Mouse (Mus musculus) small intestine, adult 2 months (tissue): ENCODE data around the gene Actr1b. TPM values are rescaled to one million over a fixed set of nuclear protein-coding genes. Genes with fewer than 3 reads are reported as not detected.
"Not testable (repeated sequence)": the region's sequence is repeated elsewhere in the genome, so short reads cannot be mapped to it uniquely, and the experiment has no call there.

Experiments
- H3K27ac ChIP-seq: fragments of 200-500 bp; 2 replicates; pipeline ENCODE4 v1.5.1; 2012; ENCODE audit warnings: low read depth, low read length, control low read depth, inconsistent platforms; ENCODE audit not compliant: insufficient read depth
- H3K27me3 ChIP-seq: fragments of 200-500 bp; 2 replicates; pipeline ENCODE4 v1.6.1; 2012; ENCODE audit warnings: mild to moderate bottlenecking, moderate library complexity, low read length, inconsistent platforms; ENCODE audit not compliant: control insufficient read depth, insufficient read depth
- H3K36me3 ChIP-seq: fragments of 200-500 bp; 2 replicates; pipeline ENCODE4 v1.6.1; 2012; ENCODE audit warnings: mild to moderate bottlenecking, low read length, control low read depth, inconsistent platforms; ENCODE audit not compliant: control insufficient read depth, insufficient read depth
- H3K4me1 ChIP-seq: fragments of 200-500 bp; 2 replicates; pipeline ENCODE4 v1.6.1; 2012; ENCODE audit warnings: low read length, inconsistent platforms, mixed read lengths; ENCODE audit not compliant: control insufficient read depth, insufficient read depth, insufficient read length
- H3K4me3 ChIP-seq: fragments of 200-500 bp; 2 replicates; pipeline ENCODE4 v1.5.1; 2012; ENCODE audit warnings: low read depth, mild to moderate bottlenecking, control low read depth, inconsistent platforms, low read length, moderate library complexity
- CTCF ChIP-seq: fragments of 200-500 bp; IDR thresholded peaks from 2 replicates; pipeline ENCODE4 v1.5.1; 2012; ENCODE audit warnings: low read depth, mild to moderate bottlenecking, control low read depth, inconsistent platforms, low read length, moderate library complexity, mixed read lengths; ENCODE audit not compliant: insufficient replicate concordance, insufficient read length; ENCODE audit errors: extremely low read depth
- POLR2A ChIP-seq: fragments of 200-500 bp; IDR thresholded peaks from 2 replicates; pipeline ENCODE4 v1.6.1; 2012; ENCODE audit warnings: low read depth, mild to moderate bottlenecking, control low read depth, inconsistent platforms, low read length, moderate library complexity
- WGBS: fragments of 180-500 bp; shearing (Covaris S2); methylation state at CpG from one replicate; pipeline ENCODE4 v1.1.7; 2018; 5-methylcytosine and 5-hydroxymethylcytosine counted together
- polyA plus RNA-seq: library from polyadenylated mRNA; depleted of rRNA; stranded (reverse); fragments of >200 nt; gene quantifications from 2 replicates; pipeline ENCODE4 v1.2.3, GENCODE M21; 2012

The Actr1b gene
- polyA plus RNA-seq, 1 experiment, result 81.6 TPM

DNA sequence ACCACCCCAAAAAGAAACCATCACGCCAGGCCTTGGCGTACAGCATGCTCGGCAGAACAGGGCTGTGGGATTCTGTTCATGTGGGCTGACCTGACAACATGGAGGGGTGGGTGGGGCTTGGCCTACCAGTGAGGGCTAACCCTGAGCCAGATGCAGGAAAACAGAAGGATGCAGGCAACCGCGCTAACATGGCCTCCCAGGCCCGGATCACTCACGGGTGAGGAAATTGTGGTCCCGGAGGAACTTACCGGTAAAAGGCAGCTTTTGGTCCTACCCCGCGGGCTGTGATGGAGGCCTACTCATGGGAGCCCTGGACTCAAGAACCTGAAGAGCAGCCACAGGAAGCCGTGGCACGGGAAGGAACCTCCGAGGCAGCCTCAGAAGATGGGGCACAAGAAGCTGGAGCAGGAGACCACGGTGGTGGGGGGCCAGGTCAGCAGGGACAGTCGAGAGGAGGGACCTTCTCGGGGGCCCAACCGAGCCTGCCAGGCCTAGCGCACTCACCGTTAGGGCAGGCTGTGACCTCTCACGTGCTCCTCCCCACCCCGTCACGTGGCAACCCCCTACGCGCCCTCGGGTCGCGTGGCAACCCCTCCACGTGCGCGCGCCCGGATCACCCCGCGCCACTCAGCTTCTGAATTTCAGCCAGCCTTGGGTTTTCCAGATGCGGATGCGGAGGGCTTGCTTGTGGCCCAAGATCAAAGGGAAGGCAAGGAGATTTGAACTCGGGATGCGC, 31.4 kb downstream of the Actr1b start, which contains the start of gene Fam178b:
Gene Fam178b (minus strand): TSS at position 564 of the 736 bp plus-strand sequence.
- H3K4me1 ChIP-seq, result no peaks in the 10 kb centered on the region
- TF ChIP-seq POLR2A (no peak), CTCF (no peak)
- 93% methylated on average over 39 of the region's 39 CpGs for WGBS
- H3K36me3 ChIP-seq, result no peaks in the 10 kb centered on the region
- H3K27ac ChIP-seq, result no peak within 1 kb of the TSS
- H3K4me3 ChIP-seq, result no peak within 1 kb of the TSS
- no peaks in the 10 kb centered on the region for H3K27me3 ChIP-seq

DNA sequence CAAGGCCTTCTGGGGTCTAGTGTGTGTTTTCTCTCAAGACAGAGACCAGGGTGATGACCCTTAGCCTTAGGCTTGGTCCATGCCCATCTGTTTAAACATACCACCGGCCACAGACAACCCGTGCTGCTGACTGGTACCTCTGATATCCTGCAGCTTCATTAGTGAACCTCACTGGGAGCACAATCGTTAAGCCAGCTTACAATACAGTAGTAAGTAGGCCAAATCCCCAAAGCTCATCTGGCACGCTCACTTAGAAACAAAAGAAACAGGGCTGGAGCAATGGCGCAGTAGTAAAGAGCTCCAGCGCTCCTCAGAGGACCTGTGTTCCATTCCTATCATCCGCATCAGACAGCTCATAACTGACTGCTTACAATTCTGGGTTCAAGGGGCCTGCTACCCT, 33.3 kb downstream of the Actr1b start:
- Histone ChIP-seq H3K36me3 (no peaks in the 10 kb centered on the region), H3K27me3 (no peaks in the 10 kb centered on the region), H3K4me3 (no peak overlapping the region), H3K27ac (no peak overlapping the region), H3K4me1 (no peaks in the 10 kb centered on the region)
- 85% methylated on average over 7 of the region's 7 CpGs for WGBS
- TF ChIP-seq CTCF, result no peak
- no peak for TF ChIP-seq POLR2A

DNA sequence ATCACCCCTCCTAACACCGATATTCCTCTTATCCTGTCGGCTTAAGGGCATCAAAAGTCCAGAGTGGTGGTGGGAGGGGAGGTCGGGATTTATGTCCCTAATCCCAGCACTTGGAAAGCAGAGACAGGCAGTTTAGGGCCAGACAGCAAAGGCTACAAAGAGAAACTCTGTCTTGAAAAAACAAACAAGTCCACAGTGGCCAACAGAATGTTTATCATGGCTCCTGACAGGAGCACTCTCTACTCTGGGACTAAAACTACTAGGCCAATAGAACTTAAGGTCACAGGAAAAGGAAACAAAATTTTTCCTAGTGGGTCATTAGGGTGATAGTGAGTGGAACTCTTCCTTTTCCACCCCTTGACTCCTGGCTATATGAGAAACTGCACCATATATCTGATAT, 39.3 kb downstream of the Actr1b start:
- Histone ChIP-seq H3K4me3 (no peak overlapping the region), H3K27ac (no peak overlapping the region), H3K27me3 (no peaks in the 10 kb centered on the region), H3K4me1 (no peaks in the 10 kb centered on the region), H3K36me3 (no peaks in the 10 kb centered on the region)
- TF ChIP-seq POLR2A, result no peak
- TF ChIP-seq CTCF, result no peak
- WGBS, result 46% methylated on average over 3 of the region's 3 CpGs

DNA sequence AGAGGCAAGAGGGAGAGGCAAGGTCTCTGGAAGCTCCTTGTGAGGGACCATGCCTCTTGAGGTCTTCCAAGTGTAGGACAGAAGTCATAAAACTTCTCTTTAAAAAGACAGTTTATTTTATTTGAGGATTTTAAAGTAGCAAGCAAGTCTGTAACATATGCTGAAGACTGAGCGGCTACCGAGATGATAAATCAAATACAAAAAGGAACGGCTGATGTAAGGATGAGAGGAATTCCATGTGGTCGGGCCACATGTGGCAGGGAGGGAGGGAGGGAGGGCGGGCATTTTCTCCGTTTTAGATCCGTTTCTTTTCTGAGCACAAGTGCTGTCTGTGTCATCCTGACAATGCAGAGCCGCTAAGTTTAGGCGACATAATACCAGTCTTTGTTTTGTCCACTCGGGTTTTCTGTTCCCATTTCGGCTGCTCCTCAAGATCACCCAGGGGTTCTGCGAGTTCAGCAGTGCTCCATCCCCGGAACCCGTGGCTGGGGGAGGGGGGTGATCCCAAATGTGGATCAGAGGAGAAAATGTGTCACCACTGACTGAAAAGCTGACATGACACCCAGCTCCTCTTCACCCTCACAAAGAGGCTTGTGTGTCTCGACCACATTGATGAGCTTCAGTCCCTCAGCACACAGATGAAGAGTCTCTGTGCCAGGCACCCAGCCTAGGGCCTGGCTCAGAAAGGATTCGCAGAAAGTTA, 41.4 kb downstream of the Actr1b start:
- Histone ChIP-seq H3K27me3 (no peaks in the 10 kb centered on the region), H3K4me1 (no peaks in the 10 kb centered on the region), H3K4me3 (no peak overlapping the region), H3K36me3 (no peaks in the 10 kb centered on the region), H3K27ac (no peak overlapping the region)
- 64% methylated on average over 16 of the region's 16 CpGs for WGBS
- TF ChIP-seq CTCF (no peak), POLR2A (no peak)

DNA sequence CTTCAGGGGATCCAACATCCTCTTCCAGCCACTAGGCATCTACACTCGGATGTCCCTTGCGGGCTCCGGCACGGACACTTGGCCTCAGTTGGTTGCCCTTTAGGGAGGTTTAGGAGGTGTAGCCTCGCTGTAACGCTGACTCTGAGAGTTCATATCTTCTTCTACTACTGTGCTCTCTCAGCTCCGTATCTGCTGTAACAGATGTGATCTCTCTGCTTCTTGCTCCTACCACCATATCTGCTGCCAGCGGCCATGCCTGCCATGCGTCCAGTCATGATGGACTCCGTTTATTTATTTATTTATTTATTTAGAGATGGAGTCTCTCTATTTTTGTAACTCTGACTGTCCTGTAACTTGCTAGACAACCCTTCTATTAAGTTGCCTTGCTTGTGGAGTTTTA, 43.0 kb downstream of the Actr1b start:
- TF ChIP-seq POLR2A (no peak), CTCF (no peak)
- 92% methylated on average over 10 of the region's 10 CpGs for WGBS
- no peak overlapping the region for H3K27ac ChIP-seq

DNA sequence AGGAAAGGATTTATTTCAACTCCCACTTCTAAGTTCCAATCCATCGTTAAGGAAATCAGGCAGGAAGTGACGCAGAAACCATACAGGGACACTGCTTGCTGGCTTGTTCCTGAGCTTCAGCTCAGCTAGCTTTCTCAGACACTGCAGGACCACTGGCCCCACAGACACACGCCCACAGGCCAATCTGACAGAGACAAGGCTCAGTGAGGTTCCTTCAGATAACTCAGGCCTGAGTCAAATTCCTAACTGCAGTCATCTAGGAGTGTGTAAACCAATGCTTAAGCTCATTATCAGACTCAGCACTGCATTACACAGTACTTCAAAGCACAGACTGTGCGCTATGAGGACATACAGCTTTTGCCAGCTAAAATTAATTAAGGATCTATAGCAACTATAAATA, 44.0 kb downstream of the Actr1b start:
- Histone ChIP-seq H3K27me3 (no peaks in the 10 kb centered on the region), H3K27ac (no peak overlapping the region), H3K4me1 (no peaks in the 10 kb centered on the region), H3K4me3 (no peak overlapping the region), H3K36me3 (no peaks in the 10 kb centered on the region)
- no peak for TF ChIP-seq CTCF
- no peak for TF ChIP-seq POLR2A
- WGBS, result 83% methylated on average over 4 of the region's 4 CpGs

More for the DNA sequence above, 43.0 kb downstream of the Actr1b start:
- Histone ChIP-seq H3K27me3 (no peaks in the 10 kb centered on the region), H3K36me3 (no peaks in the 10 kb centered on the region), H3K4me3 (no peak overlapping the region), H3K4me1 (no peaks in the 10 kb centered on the region)

DNA sequence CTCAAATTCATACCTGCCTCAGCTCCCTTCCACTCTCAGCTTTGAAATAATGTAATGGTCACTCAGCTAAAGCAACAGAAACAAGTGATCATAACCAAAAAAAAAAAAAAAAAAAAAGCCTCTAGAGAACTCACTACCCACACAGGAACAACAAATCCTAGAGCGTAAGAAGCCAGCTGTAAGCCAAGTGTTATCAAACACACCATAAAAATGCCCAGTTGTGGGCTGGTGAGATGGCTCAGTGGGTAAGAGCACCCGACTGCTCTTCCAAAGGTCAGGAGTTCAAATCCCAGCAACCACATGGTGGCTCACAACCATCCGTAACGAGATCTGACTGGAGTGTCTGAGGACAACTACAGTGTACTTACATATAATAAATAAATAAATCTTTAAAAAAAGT, 46.2 kb downstream of the Actr1b start:
- H3K4me1 ChIP-seq, H3K36me3 ChIP-seq, H3K27ac ChIP-seq, H3K4me3 ChIP-seq, H3K27me3 ChIP-seq: not testable (repeated sequence)
- 39% methylated on average over 4 of the region's 4 CpGs for WGBS
